Mouse (Mus musculus) limb, embryonic 10.5 days (tissue): Measurements from ENCODE around the gene Gpatch8. TPM values are rescaled to one million over a fixed set of nuclear protein-coding genes. Genes with fewer than 3 reads are reported as not detected.

ENCODE experiments used
- DNase-seq: peaks from one replicate; pipeline ENCODE4 v3.0.0-alpha.2; 2017; ENCODE audit warnings: low spot score
- H3K27ac ChIP-seq: fragments of 300-500 bp; sonication (generic); 2 replicates; pipeline ENCODE4 v1.5.1; 2016; ENCODE audit warnings: mild to moderate bottlenecking
- H3K27me3 ChIP-seq: fragments of 300-500 bp; sonication (generic); 2 replicates; pipeline ENCODE4 v1.6.1; 2016; ENCODE audit warnings: low read depth, mild to moderate bottlenecking; ENCODE audit not compliant: poor library complexity, severe bottlenecking
- H3K36me3 ChIP-seq: fragments of 300-500 bp; sonication (generic); 2 replicates; pipeline ENCODE4 v1.6.1; 2016; ENCODE audit warnings: mild to moderate bottlenecking, moderate library complexity
- H3K4me1 ChIP-seq: fragments of 300-500 bp; sonication (generic); 2 replicates; pipeline ENCODE4 v1.6.1; 2016
- H3K4me3 ChIP-seq: fragments of 300-500 bp; sonication (generic); 2 replicates; pipeline ENCODE4 v1.5.1; 2016; ENCODE audit warnings: mild to moderate bottlenecking, moderate library complexity
- H3K9me3 ChIP-seq: fragments of 300-500 bp; sonication (generic); replicated peaks from 2 replicates; pipeline ENCODE4 v1.6.1; 2016; ENCODE audit warnings: mild to moderate bottlenecking
- WGBS: fragments of 180-500 bp; shearing (Covaris S2); methylation state at CpG from one replicate; pipeline ENCODE4 v1.1.7; 2016; 5-methylcytosine and 5-hydroxymethylcytosine counted together
- polyA plus RNA-seq: library from polyadenylated mRNA; unstranded; fragments of >200 nt; fragmentation: Nextera tagmentation; extraction: Ambion mirVana; gene quantifications from 2 replicates; pipeline ENCODE4 v1.2.1, GENCODE M21; 2016

Gpatch8 gene
- polyA plus RNA-seq, 1 experiment from 2014 or later, result 77.1 TPM

GRCm38 (mm10) chr11:102432115-102432843 lies 123.9 kb downstream of the Gpatch8 start:
- peak overlapping the region; percentile 2; the same call in 1 of the 2 replicates for H3K4me3 ChIP-seq
- no peak overlapping the region for H3K27ac ChIP-seq
- DNase-seq, result no peak
- H3K36me3 ChIP-seq, result peaks cover 44% of the 10 kb centered on the region
- 70% methylated on average over 16 of the region's 16 CpGs for WGBS
- peaks cover 43% of the 10 kb centered on the region for H3K4me1 ChIP-seq
- H3K9me3 ChIP-seq, result no peaks in the 10 kb centered on the region
- H3K27me3 ChIP-seq, result no peaks in the 10 kb centered on the region

GRCm38 (mm10) chr11:102431728-102432114 lies 124.5 kb downstream of the Gpatch8 start:
- Histone ChIP-seq H3K27ac (no peak overlapping the region), H3K4me1 (peaks cover 37% of the 10 kb centered on the region), H3K9me3 (no peaks in the 10 kb centered on the region), H3K36me3 (peaks cover 38% of the 10 kb centered on the region), H3K4me3 (no peak overlapping the region; the same call in 1 of the 2 replicates), H3K27me3 (no peaks in the 10 kb centered on the region)
- 88% methylated on average over 3 of the region's 3 CpGs for WGBS
- no peak for DNase-seq

GRCm38 (mm10) chr11:102431018-102431645 lies 125.1 kb downstream of the Gpatch8 start:
- peaks cover 33% of the 10 kb centered on the region for H3K36me3 ChIP-seq
- H3K9me3 ChIP-seq, result no peaks in the 10 kb centered on the region
- H3K27ac ChIP-seq, result peak overlapping the region; percentile 83
- no peaks in the 10 kb centered on the region for H3K27me3 ChIP-seq
- peak overlapping the region; percentile 73 for H3K4me3 ChIP-seq
- 0% methylated on average over 7 of the region's 7 CpGs for WGBS
- H3K4me1 ChIP-seq, result peaks cover 37% of the 10 kb centered on the region
- peak; percentile 77 for DNase-seq

GRCm38 (mm10) chr11:102430121-102431017 lies 125.8 kb downstream of the Gpatch8 start, which contains the start of gene Grn:
Grn (plus strand) TSS chr11:102430315.
- Histone ChIP-seq H3K27me3 (no peaks in the 10 kb centered on the region), H3K27ac (peak within 1 kb of the TSS; percentile 83), H3K9me3 (no peaks in the 10 kb centered on the region), H3K4me3 (peak within 1 kb of the TSS; percentile 73), H3K36me3 (peaks cover 25% of the 10 kb centered on the region), H3K4me1 (peaks cover 37% of the 10 kb centered on the region)
- whole genome bisulfite sequencing, result under 1% methylated on average over 29 of the region's 29 CpGs
- DNase-seq, result peak; percentile 86

- peak overlapping the region; percentile 83 for H3K27ac ChIP-seq
- 45% methylated on average over 3 of the region's 3 CpGs for WGBS
Observed at GRCm38 (mm10) chr11:102429551-102429950, 126.6 kb downstream of the Gpatch8 start.

GRCm38 (mm10) chr11:102428981-102429540 lies 127.1 kb downstream of the Gpatch8 start:
- Histone ChIP-seq H3K27me3 (no peaks in the 10 kb centered on the region), H3K4me1 (peaks cover 37% of the 10 kb centered on the region), H3K9me3 (no peaks in the 10 kb centered on the region), H3K27ac (no peak overlapping the region), H3K4me3 (peak overlapping the region; percentile 73; the same call in 1 of the 2 replicates), H3K36me3 (peaks cover 12% of the 10 kb centered on the region)
- WGBS, result 72% methylated on average over 8 of the region's 8 CpGs
- DNase-seq, result no peak

More at GRCm38 (mm10) chr11:102429551-102429950, 126.6 kb downstream of the Gpatch8 start:
- no peaks in the 10 kb centered on the region for H3K27me3 ChIP-seq
- peak overlapping the region; percentile 73 for H3K4me3 ChIP-seq
- H3K36me3 ChIP-seq, result peaks cover 17% of the 10 kb centered on the region
- no peaks in the 10 kb centered on the region for H3K9me3 ChIP-seq
- H3K4me1 ChIP-seq, result peaks cover 37% of the 10 kb centered on the region
- DNase-seq, result no peak

Other genes starting within 250 kb of the Gpatch8 start
- 102 and 108 TPM in 2 replicates for gene Ubtf, start 236.7 kb downstream of the Gpatch8 start, polyA plus RNA-seq
- gene Slc4a1, start 190.2 kb downstream of the Gpatch8 start, polyA plus RNA-seq, result 34.5 and 37.2 TPM in 2 replicates
- 1.2 and 1.3 TPM in 2 replicates for gene Rundc3a, start 163.0 kb downstream of the Gpatch8 start, polyA plus RNA-seq
- 209 and 242 TPM in 2 replicates for gene Slc25a39, start 148.4 kb downstream of the Gpatch8 start, polyA plus RNA-seq
- gene Grn, start 126.1 kb downstream of the Gpatch8 start, polyA plus RNA-seq, result 78.5 and 93.2 TPM in 2 replicates
- 3.7 and 4.2 TPM in 2 replicates for gene Fam171a2, start 108.7 kb downstream of the Gpatch8 start, polyA plus RNA-seq
- gene Itga2b, start 86.3 kb downstream of the Gpatch8 start, polyA plus RNA-seq, result 4.6 and 5.3 TPM in 2 replicates
- 2.5 and 3.3 TPM in 2 replicates for gene Gm11627, start 23.1 kb upstream of the Gpatch8 start, polyA plus RNA-seq
- 54.8 and 59.8 TPM in 2 replicates for gene Fzd2, start 48.0 kb upstream of the Gpatch8 start, polyA plus RNA-seq
- 0.14 and 0.55 TPM in 2 replicates for gene Meioc, start 107.3 kb upstream of the Gpatch8 start, polyA plus RNA-seq
- gene Ccdc43, start 141.4 kb upstream of the Gpatch8 start, polyA plus RNA-seq, result 55.4 and 57.1 TPM in 2 replicates
- gene Adam11, start 205.0 kb upstream of the Gpatch8 start, polyA plus RNA-seq, result 14.2 and 25.1 TPM in 2 replicates